Mouse (Mus musculus): ENCODE measurements around the gene Srr.

DNA sequence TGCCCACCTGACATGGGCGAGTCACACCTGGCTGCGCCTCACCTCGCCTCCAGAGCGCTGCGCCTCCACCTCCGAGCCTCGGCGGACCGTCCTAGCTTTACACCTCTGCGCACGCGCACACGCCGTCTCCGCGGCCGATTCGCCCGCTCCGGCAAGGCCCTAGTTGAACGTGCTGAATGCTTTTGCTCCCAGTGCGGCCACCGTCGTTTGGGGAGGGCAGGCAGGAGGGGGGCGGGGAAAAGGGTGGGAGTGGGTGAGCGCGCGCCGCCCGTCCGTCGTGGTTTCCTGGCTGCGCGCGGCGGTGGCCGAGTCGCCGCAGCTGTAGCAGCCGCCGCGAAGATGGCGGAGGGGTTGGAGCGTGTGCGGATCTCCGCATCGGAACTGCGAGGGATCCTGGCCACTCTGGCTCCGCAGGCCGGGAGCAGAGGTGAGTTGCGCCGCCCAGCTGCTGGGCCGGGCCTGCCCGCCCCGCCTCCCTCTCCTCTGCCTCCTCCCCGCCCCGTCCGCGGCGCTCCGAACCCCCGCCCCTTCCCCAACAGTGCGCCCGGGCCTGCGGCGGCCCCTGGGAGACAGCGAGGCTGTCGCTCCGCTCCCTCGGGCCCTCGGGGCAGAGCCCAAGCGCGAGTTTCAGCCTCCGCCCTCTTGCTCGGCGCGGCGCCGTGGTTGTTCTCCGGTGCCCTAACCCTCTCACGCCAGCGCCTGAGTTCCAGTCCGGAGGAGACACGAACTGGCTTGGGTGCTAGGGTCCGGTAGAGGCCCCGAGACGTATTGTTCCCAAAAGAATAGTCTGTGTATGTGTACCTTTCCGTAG is at the start of gene Srr, which contains the start of gene Smg6:
- 0 out of 6 replicates have a peak, but pooled peaks of 1 of the 3 experiments have one; percentile 1 for TF ChIP-seq CTCF (IDR thresholded peaks at IDR 0.05 in 2 of 3, conservative IDR thresholded peaks at IDR 0.05 in 1 of 3; ENCODE audit: control insufficient read depth in 1 of 3, insufficient read depth in 1 of 3, low read depth in 2 of 3, low read length in 3 of 3, poor library complexity in 1 of 3, severe bottlenecking in 1 of 3)
- no peak for TF ChIP-seq ZKSCAN1 (IDR thresholded peaks at IDR 0.05; ENCODE audit: low read depth, low read length)
